In the genomic region with DNA sequence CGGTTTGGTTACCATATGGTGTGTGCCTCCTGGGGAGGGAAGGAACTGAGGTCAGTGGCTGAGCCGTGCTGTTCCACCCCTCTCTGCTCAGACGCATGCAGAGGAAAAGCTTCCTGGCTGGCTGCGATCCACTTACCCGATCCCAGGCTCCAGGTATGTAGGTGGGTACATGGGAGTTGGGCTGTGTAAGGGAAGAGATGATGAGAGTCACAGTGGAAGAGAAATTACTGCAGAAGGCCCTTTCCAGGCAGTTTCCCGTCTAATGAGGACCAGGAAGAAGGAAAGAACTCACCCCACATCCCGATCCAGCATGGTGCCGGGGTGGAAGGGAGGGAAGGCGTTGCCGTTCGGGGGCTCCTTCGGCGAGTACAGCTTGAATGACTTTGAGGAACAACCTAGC, we compare ENCODE assay signal across 12 mouse cellular contexts. TPM values are rescaled to one million over a fixed set of nuclear protein-coding genes. Genes with fewer than 3 reads are reported as not detected.
DNase-seq lines count a peak whose midpoint lies in the region; ATAC-seq lines count a peak whose summit lies in the region.
"Had no signal": no experiment of that assay in that cellular context is flagged by ENCODE, and none has a peak within 500 bp of the region (broad histone marks: within the 10 kb centered on the region; RNA-seq: fewer than 3 reads in every experiment).

No protein-coding gene starts in this region.

- H3K9ac ChIP-seq in forebrain, embryonic 12.5 days = no peak overlapping the region
- no peak overlapping the region for H3K9ac ChIP-seq in midbrain, embryonic 11.5 days (ENCODE audit: low read length)
- H3K9ac ChIP-seq in midbrain, embryonic 16.5 days (ENCODE audit: low read depth, low read length) = no peak overlapping the region
- no peak overlapping the region for H3K9ac ChIP-seq in limb, embryonic 13.5 days

- no peaks in the 10 kb centered on the region for H3K9me3 ChIP-seq in forebrain, embryonic 10.5 days
- no peaks in the 10 kb centered on the region for H3K9me3 ChIP-seq in forebrain, embryonic 12.5 days
- H3K9me3 ChIP-seq in midbrain, embryonic 11.5 days (ENCODE audit: control insufficient read depth, low read length) = no peaks in the 10 kb centered on the region
- H3K9me3 ChIP-seq in midbrain, embryonic 16.5 days (replicated peaks; ENCODE audit: control insufficient read depth, low read length, poor library complexity, severe bottlenecking) = no peaks in the 10 kb centered on the region
- H3K9me3 ChIP-seq in limb, embryonic 13.5 days = no peaks in the 10 kb centered on the region
- H3K9me3 ChIP-seq: lung, embryonic 15.5 days had no signal

- no peak for ATAC-seq in forebrain, embryonic 12.5 days (ENCODE audit: low FRiP score)
- no peak for ATAC-seq in midbrain, embryonic 11.5 days (ENCODE audit: low FRiP score)
- ATAC-seq in midbrain, embryonic 16.5 days = no peak
- ATAC-seq in limb, embryonic 13.5 days (ENCODE audit: low FRiP score, low read depth) = no peak

- H3K4me2 ChIP-seq in forebrain, embryonic 12.5 days = no peak overlapping the region
- no peak overlapping the region for H3K4me2 ChIP-seq in midbrain, embryonic 11.5 days
- no peak overlapping the region; the same call in 1 of the 2 replicates for H3K4me2 ChIP-seq in midbrain, embryonic 16.5 days (ENCODE audit: low read length)
- peak overlapping the region; percentile 100; the same call in 1 of the 2 replicates for H3K4me2 ChIP-seq in limb, embryonic 13.5 days (replicated peaks)

- H3K27ac ChIP-seq in forebrain, embryonic 10.5 days = no peak overlapping the region
- H3K27ac ChIP-seq in forebrain, embryonic 12.5 days = no peak overlapping the region
- no peak overlapping the region for H3K27ac ChIP-seq in midbrain, embryonic 11.5 days (ENCODE audit: low read depth, low read length)
- H3K27ac ChIP-seq in midbrain, embryonic 16.5 days (ENCODE audit: low read length) = no peak overlapping the region
- H3K27ac ChIP-seq in limb, embryonic 13.5 days = no peak overlapping the region
- H3K27ac ChIP-seq: kidney, postnatal 0 days; lung, embryonic 15.5 days had no signal

- H3K4me3 ChIP-seq in forebrain, embryonic 10.5 days = peak overlapping the region; percentile 84; the same call in 1 of the 2 replicates
- H3K4me3 ChIP-seq in forebrain, embryonic 12.5 days (replicated peaks) = no peak overlapping the region
- H3K4me3 ChIP-seq in midbrain, embryonic 11.5 days (ENCODE audit: low read depth, low read length) = no peak overlapping the region
- no peak overlapping the region for H3K4me3 ChIP-seq in midbrain, embryonic 16.5 days (ENCODE audit: low read depth, low read length)
- H3K4me3 ChIP-seq in limb, embryonic 13.5 days = no peak overlapping the region

- peaks cover 65% of the 10 kb centered on the region for H3K36me3 ChIP-seq in forebrain, embryonic 10.5 days (replicated peaks)
- H3K36me3 ChIP-seq in forebrain, embryonic 12.5 days (replicated peaks) = peaks cover 53% of the 10 kb centered on the region
- peaks cover 40% of the 10 kb centered on the region for H3K36me3 ChIP-seq in midbrain, embryonic 11.5 days (ENCODE audit: control insufficient read depth, insufficient read depth, low read length)
- H3K36me3 ChIP-seq in midbrain, embryonic 16.5 days (ENCODE audit: control insufficient read depth, insufficient read depth, low read length) = peaks cover 42% of the 10 kb centered on the region
- H3K36me3 ChIP-seq in limb, embryonic 13.5 days = peaks cover 57% of the 10 kb centered on the region

- H3K4me1 ChIP-seq in forebrain, embryonic 10.5 days = peaks cover 47% of the 10 kb centered on the region
- peaks cover 42% of the 10 kb centered on the region for H3K4me1 ChIP-seq in forebrain, embryonic 12.5 days
- H3K4me1 ChIP-seq in midbrain, embryonic 11.5 days (ENCODE audit: control insufficient read depth, insufficient read depth, low read length) = peaks cover 28% of the 10 kb centered on the region
- peaks cover 42% of the 10 kb centered on the region for H3K4me1 ChIP-seq in midbrain, embryonic 16.5 days (ENCODE audit: control insufficient read depth, insufficient read depth, low read length)
- peaks cover 41% of the 10 kb centered on the region for H3K4me1 ChIP-seq in limb, embryonic 13.5 days

- DNase-seq in forebrain, embryonic 10.5 days (ENCODE audit: extremely low spot score, low spot score) = no peak
- peak; percentile 56 for DNase-seq in midbrain, embryonic 11.5 days (ENCODE audit: low spot score, missing footprints)
- DNase-seq in thymus, postnatal 14 days = no peak
- DNase-seq in adrenal gland, postnatal 14 days = no peak
- DNase-seq in embryo, embryonic 10 days (ENCODE audit: low spot score) = no peak
- DNase-seq: heart, postnatal 36 days; right cerebral cortex, adult 18-20 months had no signal

- whole genome bisulfite sequencing in forebrain, embryonic 10.5 days = 93% methylated on average over 13 of the region's 13 CpGs
- WGBS in forebrain, embryonic 12.5 days = 93% methylated on average over 13 of the region's 13 CpGs
- 94% methylated on average over 13 of the region's 13 CpGs for WGBS in midbrain, embryonic 11.5 days
- WGBS in midbrain, embryonic 16.5 days = 93% methylated on average over 13 of the region's 13 CpGs
- WGBS in limb, embryonic 13.5 days = 89% methylated on average over 13 of the region's 13 CpGs

- no peaks in the 10 kb centered on the region for H3K27me3 ChIP-seq in forebrain, embryonic 10.5 days (ENCODE audit: poor library complexity, severe bottlenecking)
- no peaks in the 10 kb centered on the region for H3K27me3 ChIP-seq in forebrain, embryonic 12.5 days
- H3K27me3 ChIP-seq in midbrain, embryonic 11.5 days (ENCODE audit: control insufficient read depth, insufficient read depth, low read length) = no peaks in the 10 kb centered on the region
- H3K27me3 ChIP-seq in midbrain, embryonic 16.5 days (ENCODE audit: control insufficient read depth, insufficient read depth, low read depth, low read length) = no peaks in the 10 kb centered on the region
- no peaks in the 10 kb centered on the region for H3K27me3 ChIP-seq in limb, embryonic 13.5 days
- H3K27me3 ChIP-seq: lung, embryonic 15.5 days had no signal

RNA-seq across cellular contexts. Expression of gene Pprc1, which starts 8.7 kb away (rescaled TPM):
- 57.5 and 61.9 TPM in 2 replicates for polyA plus RNA-seq in forebrain, embryonic 10.5 days (2016; fragmentation: Nextera tagmentation; extraction: Ambion mirVana)
- polyA plus RNA-seq in forebrain, embryonic 12.5 days (2016; fragmentation: Nextera tagmentation; extraction: Ambion mirVana) = 37.1 and 41.7 TPM in 2 replicates
- polyA plus RNA-seq in midbrain, embryonic 11.5 days (2014; fragmentation: Nextera tagmentation; extraction: Ambion mirVana) = 38.2 and 48.5 TPM in 2 replicates
- polyA plus RNA-seq in midbrain, embryonic 16.5 days (2015; fragmentation: Nextera tagmentation; extraction: Ambion mirVana) = 19.9 and 20.0 TPM in 2 replicates
- 37.8 and 42.6 TPM in 2 replicates for polyA plus RNA-seq in limb, embryonic 13.5 days (2015; fragmentation: Nextera tagmentation; extraction: Ambion mirVana)
- total RNA-seq in adrenal gland, postnatal 14 days (2021) = 32.9 and 33.8 TPM in 2 replicates

RNA-seq across cellular contexts. Expression of gene Ldb1, which starts 9.0 kb away (rescaled TPM):
- 87.8 and 91.0 TPM in 2 replicates for polyA plus RNA-seq in forebrain, embryonic 10.5 days (2016; fragmentation: Nextera tagmentation; extraction: Ambion mirVana)
- 138 and 139 TPM in 2 replicates for polyA plus RNA-seq in forebrain, embryonic 12.5 days (2016; fragmentation: Nextera tagmentation; extraction: Ambion mirVana)
- 72.1 and 77.0 TPM in 2 replicates for polyA plus RNA-seq in midbrain, embryonic 11.5 days (2014; fragmentation: Nextera tagmentation; extraction: Ambion mirVana)
- polyA plus RNA-seq in midbrain, embryonic 16.5 days (2015; fragmentation: Nextera tagmentation; extraction: Ambion mirVana) = 88.1 and 107 TPM in 2 replicates
- 114 and 123 TPM in 2 replicates for polyA plus RNA-seq in limb, embryonic 13.5 days (2015; fragmentation: Nextera tagmentation; extraction: Ambion mirVana)
- 63.1 and 82.7 TPM in 2 replicates for total RNA-seq in adrenal gland, postnatal 14 days (2021)

RNA-seq across cellular contexts. Expression of gene Hps6, which starts 32.7 kb away (rescaled TPM):
- 3.4 and 4.6 TPM in 2 replicates for polyA plus RNA-seq in forebrain, embryonic 10.5 days (2016; fragmentation: Nextera tagmentation; extraction: Ambion mirVana)
- 2.7 TPM in 2 replicates for polyA plus RNA-seq in forebrain, embryonic 12.5 days (2016; fragmentation: Nextera tagmentation; extraction: Ambion mirVana)
- 1.0 and 1.4 TPM in 2 replicates for polyA plus RNA-seq in midbrain, embryonic 11.5 days (2014; fragmentation: Nextera tagmentation; extraction: Ambion mirVana)
- 4.0 and 5.7 TPM in 2 replicates for polyA plus RNA-seq in midbrain, embryonic 16.5 days (2015; fragmentation: Nextera tagmentation; extraction: Ambion mirVana)
- 7.3 and 8.1 TPM in 2 replicates for polyA plus RNA-seq in limb, embryonic 13.5 days (2015; fragmentation: Nextera tagmentation; extraction: Ambion mirVana)
- total RNA-seq in adrenal gland, postnatal 14 days (2021) = 10.7 and 11.3 TPM in 2 replicates

RNA-seq across cellular contexts. Expression of gene Armh3, which starts 37.7 kb away (rescaled TPM):
- polyA plus RNA-seq in forebrain, embryonic 10.5 days (2016; fragmentation: Nextera tagmentation; extraction: Ambion mirVana) = 16.2 and 18.5 TPM in 2 replicates
- polyA plus RNA-seq in forebrain, embryonic 12.5 days (2016; fragmentation: Nextera tagmentation; extraction: Ambion mirVana) = 19.3 and 20.3 TPM in 2 replicates
- 13.9 and 14.2 TPM in 2 replicates for polyA plus RNA-seq in midbrain, embryonic 11.5 days (2014; fragmentation: Nextera tagmentation; extraction: Ambion mirVana)
- 23.4 and 25.6 TPM in 2 replicates for polyA plus RNA-seq in midbrain, embryonic 16.5 days (2015; fragmentation: Nextera tagmentation; extraction: Ambion mirVana)
- 20.5 and 22.1 TPM in 2 replicates for polyA plus RNA-seq in limb, embryonic 13.5 days (2015; fragmentation: Nextera tagmentation; extraction: Ambion mirVana)
- total RNA-seq in adrenal gland, postnatal 14 days (2021) = 15.3 and 17.0 TPM in 2 replicates

RNA-seq across cellular contexts. Expression of gene Nolc1, which starts 39.7 kb away (rescaled TPM):
- polyA plus RNA-seq in forebrain, embryonic 10.5 days (2016; fragmentation: Nextera tagmentation; extraction: Ambion mirVana) = 167 and 168 TPM in 2 replicates
- 117 and 118 TPM in 2 replicates for polyA plus RNA-seq in forebrain, embryonic 12.5 days (2016; fragmentation: Nextera tagmentation; extraction: Ambion mirVana)
- polyA plus RNA-seq in midbrain, embryonic 11.5 days (2014; fragmentation: Nextera tagmentation; extraction: Ambion mirVana) = 115 and 117 TPM in 2 replicates
- 64.4 and 65.7 TPM in 2 replicates for polyA plus RNA-seq in midbrain, embryonic 16.5 days (2015; fragmentation: Nextera tagmentation; extraction: Ambion mirVana)
- 89.1 and 93.5 TPM in 2 replicates for polyA plus RNA-seq in limb, embryonic 13.5 days (2015; fragmentation: Nextera tagmentation; extraction: Ambion mirVana)
- total RNA-seq in adrenal gland, postnatal 14 days (2021) = 59.2 and 62.9 TPM in 2 replicates
